Mouse (Mus musculus): ENCODE results near the gene Klhl10.

DNA sequence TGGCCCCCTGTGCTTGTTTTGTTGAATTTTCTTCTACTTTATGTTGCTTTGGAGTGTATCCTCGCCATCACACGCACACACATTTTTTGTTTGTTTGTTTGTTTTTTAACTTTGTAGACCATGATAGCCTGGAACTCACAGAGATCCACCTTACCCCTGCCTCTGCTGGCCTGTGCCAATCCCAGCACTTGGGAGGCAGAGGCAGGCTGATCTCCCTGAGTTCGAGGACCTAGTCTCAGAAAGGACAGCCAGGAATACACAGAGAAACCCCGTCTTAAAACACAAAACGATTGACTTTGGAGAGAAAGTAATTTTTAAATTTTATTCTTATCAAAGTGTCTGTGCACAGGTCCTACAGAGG, 31.2 kb downstream of the Klhl10 start:
- TF ChIP-seq E2F4 (IDR thresholded peaks at IDR 0.05; ENCODE audit: insufficient read depth) = no peak
- TF ChIP-seq POLR2A (IDR thresholded peaks at IDR 0.05; ENCODE audit: insufficient read length, low read depth) = no peak
- no peak for TF ChIP-seq TCF3 (IDR thresholded peaks at IDR 0.05; ENCODE audit: insufficient read length, low read depth)
- TF ChIP-seq CEBPB (IDR thresholded peaks at IDR 0.05; ENCODE audit: insufficient read depth, poor library complexity, severe bottlenecking) = no peak
- TF ChIP-seq USF1 (IDR thresholded peaks at IDR 0.05; ENCODE audit: low read depth) = no peak
- no peak for TF ChIP-seq POLR2AphosphoS2 (IDR thresholded peaks at IDR 0.05; ENCODE audit: insufficient read length, low read depth)
